Mouse (Mus musculus) C2C12 (cell line): ENCODE measurements at regions not wholly inside any gene's neighbourhood (a gene's known extent, or its start where the extent isn't known, plus 50 kb on each side); places are given as distances from the start of the nearest gene placed in this dataset.

Experiments used
- CEBPB ChIP-seq: IDR thresholded peaks from one replicate; pipeline ENCODE4 v1.6.1; 2011; ENCODE audit warnings: low read depth, mild to moderate bottlenecking, control low read depth, moderate library complexity
- CTCF ChIP-seq: IDR thresholded peaks from one replicate; pipeline ENCODE4 v1.5.1; 2011; ENCODE audit not compliant: control insufficient read depth, insufficient read depth, insufficient read length
- MAX ChIP-seq: IDR thresholded peaks from one replicate; pipeline ENCODE4 v1.6.1; 2011; ENCODE audit warnings: mild to moderate bottlenecking, control low read depth
- MYOG ChIP-seq: IDR thresholded peaks from one replicate; pipeline ENCODE4 v1.6.1; 2011; ENCODE audit not compliant: control insufficient read depth, insufficient read length; ENCODE audit errors: extremely low read depth
- USF1 ChIP-seq: IDR thresholded peaks from one replicate; pipeline ENCODE4 v1.6.1; 2011; ENCODE audit warnings: low read depth, mild to moderate bottlenecking, control low read depth, moderate library complexity

- TF ChIP-seq USF1 = no peak
- TF ChIP-seq CTCF = no peak
- no peak for TF ChIP-seq MYOG
- no peak for TF ChIP-seq MAX
- no peak for TF ChIP-seq CEBPB
Measured at GRCm38 (mm10) chr5:63391956-63392355, 256.9 kb upstream of the Nwd2 start.
